ENCODE assay signal across 9 mouse cellular contexts in the genomic region with DNA sequence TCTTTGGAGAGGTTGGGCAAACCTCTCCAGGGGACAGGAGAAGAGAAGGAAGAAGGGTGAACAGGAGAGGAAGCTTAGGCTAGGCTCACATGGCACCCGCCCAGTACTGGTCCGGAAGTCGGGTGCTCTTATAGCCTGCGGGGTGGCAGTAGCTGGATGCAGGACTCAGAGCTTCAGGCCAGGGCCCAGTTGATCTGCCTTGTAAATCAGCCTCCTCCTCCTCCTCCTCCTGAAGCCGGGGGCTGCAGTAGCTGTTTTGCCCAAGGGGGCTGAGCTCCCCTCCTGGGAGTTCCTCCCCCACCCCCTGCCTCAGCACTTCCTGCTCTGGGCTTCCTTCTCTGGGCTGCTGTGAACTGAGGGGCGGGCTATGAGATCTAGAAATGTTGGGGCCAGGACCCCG. TPM values are rescaled to one million over a fixed set of nuclear protein-coding genes. Genes with fewer than 3 reads are reported as not detected.
A peak's percentile ranks its signal among the peaks of the same experiment; 100 is the strongest.
DNase-seq lines count a peak whose midpoint lies in the region; ATAC-seq lines count a peak whose summit lies in the region.
"Had no signal": no experiment of that assay in that cellular context is flagged by ENCODE, and none has a peak within 500 bp of the region (broad histone marks: within the 10 kb centered on the region; RNA-seq: fewer than 3 reads in every experiment).

A gene (minus strand): TSS at position 102 of the 400 bp plus-strand sequence.

- H3K4me2 ChIP-seq in neural tube, embryonic 12.5 days (replicated peaks), result 0 out of 2 replicates have a peak within 1 kb of the TSS, but pooled peaks have one; percentile 21

- no peak within 1 kb of the TSS for H3K27ac ChIP-seq in neural tube, embryonic 12.5 days

- DNase-seq in neural tube, embryonic 10.5 days (ENCODE audit: extremely low spot score, low spot score), result no peak
- peak; percentile 70 for DNase-seq in induced T-regulatory cell, adult 2 months (ENCODE audit: low read depth)
- DNase-seq in lung, postnatal 10 days, result peak; percentile 62
- DNase-seq in thymus, postnatal 14 days, result peak; percentile 77
- no peak for DNase-seq in gastrocnemius, adult 18-20 months (ENCODE audit: low spot score)
- DNase-seq in cerebellum, postnatal 10 days, result no peak
- DNase-seq in ovary, postnatal 14 days (ENCODE audit: low spot score), result no peak

- no peaks in the 10 kb centered on the region for H3K9me3 ChIP-seq in neural tube, embryonic 12.5 days

- H3K9ac ChIP-seq in neural tube, embryonic 12.5 days, result no peak within 1 kb of the TSS

- peaks cover 10% of the 10 kb centered on the region for H3K4me1 ChIP-seq in neural tube, embryonic 12.5 days

- no peaks in the 10 kb centered on the region for H3K36me3 ChIP-seq in neural tube, embryonic 12.5 days

- WGBS in neural tube, embryonic 12.5 days, result 12% methylated on average over 7 of the region's 7 CpGs

- ATAC-seq in neural tube, embryonic 12.5 days (ENCODE audit: low FRiP score, low read depth), result peak; percentile 21; the same call in 1 of the 2 replicates

- H3K27me3 ChIP-seq in neural tube, embryonic 12.5 days (replicated peaks), result peaks cover 30% of the 10 kb centered on the region

- no peak within 1 kb of the TSS for H3K4me3 ChIP-seq in neural tube, embryonic 12.5 days
- H3K4me3 ChIP-seq: myocyte had no signal

RNA-seq across cellular contexts. Expression of the gene that starts here (rescaled TPM):
- polyA plus RNA-seq in neural tube, embryonic 12.5 days (2016; fragmentation: Nextera tagmentation; extraction: Ambion mirVana), result 0.41 and 1.1 TPM in 2 replicates
- total RNA-seq in gastrocnemius, adult 18-20 months (2021), result under 1 TPM; 0.12 to 0.23 TPM
- polyA plus RNA-seq: myocyte had no signal

Comparison
In these comparisons a context has a peak if more than half of its experiments do, and no peak if none do; other contexts are left out.
1. DNase-seq: peak in induced T-regulatory cell, adult 2 months (single experiment), lung, postnatal 10 days (single experiment) and thymus, postnatal 14 days (single experiment); none in neural tube, embryonic 10.5 days (single experiment), gastrocnemius, adult 18-20 months (single experiment), cerebellum, postnatal 10 days (0 of 2) and ovary, postnatal 14 days (single experiment).